Comparison of ENCODE assay signal across 28 mouse cellular contexts in genomic region chr10:117650042-117650655, GRCm38 (mm10). TPM values are rescaled to one million over a fixed set of nuclear protein-coding genes. Genes with fewer than 3 reads are reported as not detected.
DNase-seq lines count a peak whose midpoint lies in the region; ATAC-seq and TF ChIP-seq lines count a peak whose summit lies in the region.
"Had no signal": no experiment of that assay in that cellular context is flagged by ENCODE, and none has a peak within 500 bp of the region (broad histone marks: within the 10 kb centered on the region; RNA-seq: fewer than 3 reads in every experiment).

No protein-coding gene starts in this region.

- no peak overlapping the region for H3K27ac ChIP-seq in lung, postnatal 0 days (ENCODE audit: low read length)
- H3K27ac ChIP-seq: embryonic facial prominence, embryonic 13.5 days; embryonic facial prominence, embryonic 15.5 days; forebrain, embryonic 10.5 days; forebrain, embryonic 12.5 days; forebrain, embryonic 15.5 days had no signal

- no peak for DNase-seq in lung, postnatal 0 days (ENCODE audit: low spot score)
- DNase-seq in lung, postnatal 4 days: no peak
- peak; percentile 95 for DNase-seq in adipocyte (ENCODE audit: low spot score)
- DNase-seq in spleen, postnatal 36 days (ENCODE audit: low spot score in 2 of 2): no peak
- no peak for DNase-seq in kidney, adult 9 months
- DNase-seq: adrenal gland, adult 2 months; adrenal gland, postnatal 10 days; adrenal gland, postnatal 25 days; B cell, adult 2 months; cerebellum, adult 11 months; cerebellum, adult 18-20 months; cerebellum, adult 8-10 months; cerebellum, adult 9-11 months; cerebellum, postnatal 14 days; cerebellum, postnatal 36 days; embryo, embryonic 11 days; forebrain, postnatal 0 days had no signal

- no peak overlapping the region for H3K4me2 ChIP-seq in lung, postnatal 0 days (replicated peaks; ENCODE audit: low read depth, low read length)
- H3K4me2 ChIP-seq: embryonic facial prominence, embryonic 13.5 days; embryonic facial prominence, embryonic 15.5 days; forebrain, embryonic 12.5 days; forebrain, embryonic 15.5 days had no signal

- no peak overlapping the region for H3K4me3 ChIP-seq in lung, postnatal 0 days (ENCODE audit: low read depth, low read length)
- H3K4me3 ChIP-seq: embryonic facial prominence, embryonic 13.5 days; embryonic facial prominence, embryonic 15.5 days; erythroblast, embryonic 14.5 days; forebrain, embryonic 10.5 days; forebrain, embryonic 12.5 days; forebrain, embryonic 15.5 days had no signal

- no peak for TF ChIP-seq CTCF in lung, postnatal 0 days (IDR thresholded peaks at IDR 0.05)

- no peaks in the 10 kb centered on the region for H3K4me1 ChIP-seq in lung, postnatal 0 days (ENCODE audit: insufficient read depth, low read depth, low read length)

- H3K9ac ChIP-seq in lung, postnatal 0 days (replicated peaks; ENCODE audit: low read depth): no peak overlapping the region
- H3K9ac ChIP-seq: embryonic facial prominence, embryonic 13.5 days; embryonic facial prominence, embryonic 15.5 days; forebrain, embryonic 12.5 days; forebrain, embryonic 15.5 days; forebrain, postnatal 0 days had no signal

- no peaks in the 10 kb centered on the region for H3K36me3 ChIP-seq in lung, postnatal 0 days (ENCODE audit: insufficient read depth, low read length)
- H3K36me3 ChIP-seq: embryonic facial prominence, embryonic 13.5 days; embryonic facial prominence, embryonic 15.5 days; forebrain, embryonic 10.5 days; forebrain, embryonic 12.5 days; forebrain, embryonic 15.5 days; G1E had no signal

- no peaks in the 10 kb centered on the region for H3K9me3 ChIP-seq in lung, postnatal 0 days (ENCODE audit: low read length)
- H3K9me3 ChIP-seq: embryonic facial prominence, embryonic 13.5 days; embryonic facial prominence, embryonic 15.5 days; forebrain, embryonic 10.5 days; forebrain, embryonic 12.5 days; forebrain, embryonic 15.5 days; G1E had no signal

- TF ChIP-seq EP300 in lung, postnatal 0 days (IDR thresholded peaks at IDR 0.05): peak; percentile 73; the same call in 1 of the 2 replicates

- ATAC-seq in lung, postnatal 0 days: no peak; the same call in 1 of the 2 replicates
- ATAC-seq: activated CD4-positive, CD25-positive, alpha-beta regulatory T cell, adult 4 months; CD4-positive, CD25-positive, alpha-beta regulatory T cell, adult 4 months; forebrain, embryonic 15.5 days; forebrain, postnatal 0 days; Patski had no signal

- H3K27me3 ChIP-seq in lung, postnatal 0 days (replicated peaks; ENCODE audit: insufficient read depth, low read length): no peaks in the 10 kb centered on the region
- H3K27me3 ChIP-seq: CH12.LX; embryonic facial prominence, embryonic 13.5 days; embryonic facial prominence, embryonic 15.5 days; forebrain, embryonic 12.5 days; forebrain, embryonic 15.5 days; Patski had no signal

- WGBS in lung, postnatal 0 days: 73% methylated on average over 12 of the region's 12 CpGs

RNA-seq across cellular contexts. Expression of gene Cpm, which starts 20.8 kb away (rescaled TPM):
- 215 and 250 TPM in 2 replicates for polyA plus RNA-seq in lung, postnatal 0 days (2015; fragmentation: Nextera tagmentation; extraction: Ambion mirVana)
- polyA plus RNA-seq: erythroblast, embryonic 14.5 days; G1E had no signal
